Mouse (Mus musculus): Measurements from ENCODE around the gene 1700001P01Rik. TPM values are rescaled to one million over a fixed set of nuclear protein-coding genes. Genes with fewer than 3 reads are reported as not detected.

1700001P01Rik gene
- polyA plus RNA-seq, 1 experiment from 2014 or later: 0.74 TPM

GRCm38 (mm10) chr11:97807626-97808025 lies 31.9 kb upstream of the 1700001P01Rik start:
- Histone ChIP-seq H3K36me3 (peaks cover 60% of the 10 kb centered on the region), H3K4me1 (peaks cover 89% of the 10 kb centered on the region), H3K27ac (peak overlapping the region; percentile 59), H3K27me3 (ENCODE audit: low read depth, poor library complexity, severe bottlenecking) (no peaks in the 10 kb centered on the region), H3K9me3 (replicated peaks) (no peaks in the 10 kb centered on the region), H3K4me3 (0 out of 2 replicates have a peak overlapping the region, but pooled peaks have one; percentile 7)
- no peak for DNase-seq (ENCODE audit: low spot score)
- 45% methylated on average over 6 of the region's 6 CpGs for WGBS

- Histone ChIP-seq H3K27ac (0 out of 2 replicates have a peak overlapping the region, but pooled peaks have one; percentile 47), H3K36me3 (peaks cover 54% of the 10 kb centered on the region), H3K27me3 (ENCODE audit: low read depth, poor library complexity, severe bottlenecking) (no peaks in the 10 kb centered on the region), H3K4me1 (peaks cover 89% of the 10 kb centered on the region), H3K4me3 (no peak overlapping the region), H3K9me3 (replicated peaks) (no peaks in the 10 kb centered on the region)
- 75% methylated on average over 7 of the region's 7 CpGs for WGBS
- DNase-seq (ENCODE audit: low spot score): no peak
Observed at GRCm38 (mm10) chr11:97806613-97806964, 30.9 kb upstream of the 1700001P01Rik start.

- WGBS: 56% methylated on average over 15 of the region's 15 CpGs
- no peak for DNase-seq (ENCODE audit: low spot score)
- no peaks in the 10 kb centered on the region for H3K9me3 ChIP-seq (replicated peaks)
- H3K36me3 ChIP-seq: peaks cover 49% of the 10 kb centered on the region
- H3K27ac ChIP-seq: peak overlapping the region; percentile 42
- H3K4me1 ChIP-seq: peaks cover 89% of the 10 kb centered on the region
- H3K27me3 ChIP-seq (ENCODE audit: low read depth, poor library complexity, severe bottlenecking): no peaks in the 10 kb centered on the region
- no peak overlapping the region for H3K4me3 ChIP-seq
Observed at GRCm38 (mm10) chr11:97805662-97806612, 30.2 kb upstream of the 1700001P01Rik start.

GRCm38 (mm10) chr11:97804841-97805661 lies 29.3 kb upstream of the 1700001P01Rik start:
- no peaks in the 10 kb centered on the region for H3K27me3 ChIP-seq (ENCODE audit: low read depth, poor library complexity, severe bottlenecking)
- H3K9me3 ChIP-seq (replicated peaks): no peaks in the 10 kb centered on the region
- peak overlapping the region; percentile 64 for H3K27ac ChIP-seq
- H3K4me1 ChIP-seq: peaks cover 84% of the 10 kb centered on the region
- 39% methylated on average over 9 of the region's 9 CpGs for WGBS
- peaks cover 42% of the 10 kb centered on the region for H3K36me3 ChIP-seq
- no peak for DNase-seq (ENCODE audit: low spot score)
- peak overlapping the region; percentile 23; the same call in 1 of the 2 replicates for H3K4me3 ChIP-seq

- H3K4me3 ChIP-seq: no peak overlapping the region
Observed at GRCm38 (mm10) chr11:97803847-97804246, 28.1 kb upstream of the 1700001P01Rik start.

GRCm38 (mm10) chr11:97802495-97802894 lies 26.8 kb upstream of the 1700001P01Rik start:
- Histone ChIP-seq H3K27me3 (ENCODE audit: low read depth, poor library complexity, severe bottlenecking) (no peaks in the 10 kb centered on the region), H3K4me1 (peaks cover 77% of the 10 kb centered on the region), H3K4me3 (no peak overlapping the region), H3K27ac (no peak overlapping the region), H3K9me3 (replicated peaks) (no peaks in the 10 kb centered on the region), H3K36me3 (peaks cover 17% of the 10 kb centered on the region)
- DNase-seq (ENCODE audit: low spot score): no peak
- WGBS: 57% methylated on average over 6 of the region's 6 CpGs

More at GRCm38 (mm10) chr11:97803847-97804246, 28.1 kb upstream of the 1700001P01Rik start:
- no peaks in the 10 kb centered on the region for H3K9me3 ChIP-seq (replicated peaks)
- no peak overlapping the region for H3K27ac ChIP-seq
- no peak for DNase-seq (ENCODE audit: low spot score)
- H3K4me1 ChIP-seq: peaks cover 80% of the 10 kb centered on the region
- peaks cover 31% of the 10 kb centered on the region for H3K36me3 ChIP-seq
- WGBS: 79% methylated on average over 5 of the region's 5 CpGs
- H3K27me3 ChIP-seq (ENCODE audit: low read depth, poor library complexity, severe bottlenecking): no peaks in the 10 kb centered on the region

GRCm38 (mm10) chr11:97802194-97802470 lies 26.4 kb upstream of the 1700001P01Rik start:
- H3K27ac ChIP-seq: peak overlapping the region; percentile 93
- no peak for DNase-seq (ENCODE audit: low spot score)

GRCm38 (mm10) chr11:97801409-97802193 lies 25.9 kb upstream of the 1700001P01Rik start:
- DNase-seq (ENCODE audit: low spot score): peak; percentile 53
- H3K4me1 ChIP-seq: peaks cover 69% of the 10 kb centered on the region
- peak overlapping the region; percentile 74 for H3K4me3 ChIP-seq
- 24% methylated on average over 8 of the region's 8 CpGs for WGBS
- no peaks in the 10 kb centered on the region for H3K27me3 ChIP-seq (ENCODE audit: low read depth, poor library complexity, severe bottlenecking)
- peak overlapping the region; percentile 93 for H3K27ac ChIP-seq
- H3K9me3 ChIP-seq (replicated peaks): no peaks in the 10 kb centered on the region
- H3K36me3 ChIP-seq: peaks cover 9% of the 10 kb centered on the region

More at GRCm38 (mm10) chr11:97802194-97802470, 26.4 kb upstream of the 1700001P01Rik start:
- WGBS: 32% methylated on average over 1 of the region's 1 CpGs
- H3K4me3 ChIP-seq: peak overlapping the region; percentile 74
- peaks cover 14% of the 10 kb centered on the region for H3K36me3 ChIP-seq
- H3K4me1 ChIP-seq: peaks cover 75% of the 10 kb centered on the region
- no peaks in the 10 kb centered on the region for H3K9me3 ChIP-seq (replicated peaks)
- no peaks in the 10 kb centered on the region for H3K27me3 ChIP-seq (ENCODE audit: low read depth, poor library complexity, severe bottlenecking)

GRCm38 (mm10) chr11:97800691-97801408 lies 25.1 kb upstream of the 1700001P01Rik start:
- H3K9me3 ChIP-seq (replicated peaks): no peaks in the 10 kb centered on the region
- H3K36me3 ChIP-seq: peaks cover 6% of the 10 kb centered on the region; the same call in 1 of the 2 replicates
- 8% methylated on average over 17 of the region's 17 CpGs for WGBS
- H3K27me3 ChIP-seq (ENCODE audit: low read depth, poor library complexity, severe bottlenecking): no peaks in the 10 kb centered on the region
- peak overlapping the region; percentile 74 for H3K4me3 ChIP-seq
- peak overlapping the region; percentile 93 for H3K27ac ChIP-seq
- DNase-seq (ENCODE audit: low spot score): peak; percentile 69
- peaks cover 62% of the 10 kb centered on the region for H3K4me1 ChIP-seq

- peaks cover 55% of the 10 kb centered on the region for H3K4me1 ChIP-seq
- H3K36me3 ChIP-seq: peaks cover 6% of the 10 kb centered on the region; the same call in 1 of the 2 replicates
- WGBS: under 1% methylated on average over 36 of the region's 43 CpGs
- peak overlapping the region; percentile 74 for H3K4me3 ChIP-seq
- H3K27me3 ChIP-seq (ENCODE audit: low read depth, poor library complexity, severe bottlenecking): no peaks in the 10 kb centered on the region
- peak overlapping the region; percentile 93 for H3K27ac ChIP-seq
- no peaks in the 10 kb centered on the region for H3K9me3 ChIP-seq (replicated peaks)
- peak; percentile 84 for DNase-seq (ENCODE audit: low spot score)
Observed at GRCm38 (mm10) chr11:97799994-97800690, 24.4 kb upstream of the 1700001P01Rik start.
